Mouse (Mus musculus) hindbrain, embryonic 16.5 days (tissue): Measurements from ENCODE around the gene Samd4b. TPM values are rescaled to one million over a fixed set of nuclear protein-coding genes. Genes with fewer than 3 reads are reported as not detected.

ENCODE experiments used
- ATAC-seq: fragments of 200-750 bp; cut with Nextera tagmentation; 2 replicates; pipeline ENCODE4 v1.8.0; 2017; ENCODE audit warnings: moderate TSS enrichment, moderate library complexity
- H3K27ac ChIP-seq: fragments of 300-500 bp; sonication (generic); 2 replicates; pipeline ENCODE4 v1.5.1; 2014; ENCODE audit warnings: low read depth, mild to moderate bottlenecking, control low read depth, low read length, moderate library complexity
- H3K27me3 ChIP-seq: fragments of 300-500 bp; sonication (generic); replicated peaks from 2 replicates; pipeline ENCODE4 v1.6.1; 2014; ENCODE audit warnings: low read length; ENCODE audit not compliant: control insufficient read depth, insufficient read depth
- H3K36me3 ChIP-seq: fragments of 300-500 bp; sonication (generic); 2 replicates; pipeline ENCODE4 v1.6.1; 2014; ENCODE audit warnings: mild to moderate bottlenecking, low read length, moderate library complexity, mixed read lengths; ENCODE audit not compliant: control insufficient read depth, insufficient read depth
- H3K4me1 ChIP-seq: fragments of 300-500 bp; sonication (generic); 2 replicates; pipeline ENCODE4 v1.6.1; 2014; ENCODE audit warnings: low read depth, low read length; ENCODE audit not compliant: control insufficient read depth, insufficient read depth
- H3K4me2 ChIP-seq: fragments of 300-500 bp; sonication (generic); 2 replicates; pipeline ENCODE4 v1.6.1; 2014; ENCODE audit warnings: mild to moderate bottlenecking, low read length, control low read depth, moderate library complexity
- H3K4me3 ChIP-seq: fragments of 300-500 bp; sonication (generic); 2 replicates; pipeline ENCODE4 v1.5.1; 2014; ENCODE audit warnings: mild to moderate bottlenecking, low read length, control low read depth, moderate library complexity
- H3K9ac ChIP-seq: fragments of 300-500 bp; sonication (generic); 2 replicates; pipeline ENCODE4 v1.6.1; 2014; ENCODE audit warnings: low read depth, mild to moderate bottlenecking, control low read depth, low read length, moderate library complexity
- H3K9me3 ChIP-seq: fragments of 300-500 bp; sonication (generic); 2 replicates; pipeline ENCODE4 v1.6.1; 2014; ENCODE audit warnings: mild to moderate bottlenecking, low read length, moderate library complexity; ENCODE audit not compliant: control insufficient read depth
- WGBS: fragments of 180-500 bp; shearing (Covaris S2); extraction: QIAGEN DNeasy Blood & Tissue Kit; methylation state at CpG from one replicate; pipeline ENCODE4 v1.1.7; 2014; 5-methylcytosine and 5-hydroxymethylcytosine counted together
- polyA plus RNA-seq: library from polyadenylated mRNA; unstranded; fragments of >200 nt; fragmentation: Nextera tagmentation; extraction: Ambion mirVana; gene quantifications from 2 replicates; pipeline ENCODE4 v1.2.1, GENCODE M21; 2015

The Samd4b gene
- polyA plus RNA-seq, 1 experiment from 2014 or later: 11.1 TPM

DNA sequence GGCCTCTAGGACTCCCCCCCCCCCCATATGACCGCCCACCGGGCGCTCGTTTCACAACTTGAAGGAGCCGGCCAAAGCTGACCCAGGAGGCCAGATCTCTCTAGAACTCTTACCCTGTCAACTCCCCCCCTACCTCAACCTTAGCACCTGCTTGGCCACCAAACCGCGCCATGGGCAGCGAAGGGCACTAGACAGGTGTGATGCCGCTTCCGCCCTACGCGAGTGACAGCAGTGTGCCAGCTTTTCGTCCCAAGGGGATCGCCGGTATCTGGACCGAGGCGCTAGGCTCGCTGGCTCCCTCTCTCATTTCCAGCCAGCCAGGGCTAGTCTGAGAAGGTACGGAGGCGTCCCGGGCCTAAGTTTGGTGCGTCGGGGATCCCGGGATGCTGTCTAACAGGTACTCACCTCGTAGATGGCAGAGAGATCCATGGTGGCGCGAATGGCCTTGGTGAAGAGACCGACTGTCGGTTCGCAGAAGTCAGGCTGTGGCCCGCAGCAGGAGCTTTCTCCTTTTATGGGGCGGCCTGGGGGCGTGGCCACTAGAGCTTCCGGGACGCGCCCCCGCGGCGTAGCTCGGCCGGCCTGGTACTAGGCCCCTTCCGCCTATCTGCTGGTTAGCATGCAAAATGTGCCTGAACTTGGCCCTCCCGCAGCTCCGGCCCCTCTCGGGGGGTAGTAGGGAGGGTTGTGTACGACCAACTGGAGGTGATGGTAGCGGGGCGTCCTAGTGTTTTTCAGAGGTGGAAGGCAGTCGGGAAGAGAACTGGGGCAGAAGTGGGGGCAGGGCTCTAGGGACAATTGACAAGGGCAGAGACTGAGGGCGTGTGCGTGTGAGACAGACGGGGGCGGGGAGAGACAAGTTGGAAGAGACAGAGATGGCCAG lies 218.9 kb downstream of the Samd4b start:
- Histone ChIP-seq H3K36me3 (no peaks in the 10 kb centered on the region), H3K4me1 (peaks cover 36% of the 10 kb centered on the region), H3K9ac (peak overlapping the region; percentile 70), H3K27ac (peak overlapping the region; percentile 72), H3K9me3 (no peaks in the 10 kb centered on the region), H3K4me2 (peak overlapping the region; percentile 70), H3K4me3 (peak overlapping the region; percentile 53), H3K27me3 (no peaks in the 10 kb centered on the region)
- ATAC-seq: peak; percentile 31
- WGBS: under 1% methylated on average over 52 of the region's 53 CpGs

DNA sequence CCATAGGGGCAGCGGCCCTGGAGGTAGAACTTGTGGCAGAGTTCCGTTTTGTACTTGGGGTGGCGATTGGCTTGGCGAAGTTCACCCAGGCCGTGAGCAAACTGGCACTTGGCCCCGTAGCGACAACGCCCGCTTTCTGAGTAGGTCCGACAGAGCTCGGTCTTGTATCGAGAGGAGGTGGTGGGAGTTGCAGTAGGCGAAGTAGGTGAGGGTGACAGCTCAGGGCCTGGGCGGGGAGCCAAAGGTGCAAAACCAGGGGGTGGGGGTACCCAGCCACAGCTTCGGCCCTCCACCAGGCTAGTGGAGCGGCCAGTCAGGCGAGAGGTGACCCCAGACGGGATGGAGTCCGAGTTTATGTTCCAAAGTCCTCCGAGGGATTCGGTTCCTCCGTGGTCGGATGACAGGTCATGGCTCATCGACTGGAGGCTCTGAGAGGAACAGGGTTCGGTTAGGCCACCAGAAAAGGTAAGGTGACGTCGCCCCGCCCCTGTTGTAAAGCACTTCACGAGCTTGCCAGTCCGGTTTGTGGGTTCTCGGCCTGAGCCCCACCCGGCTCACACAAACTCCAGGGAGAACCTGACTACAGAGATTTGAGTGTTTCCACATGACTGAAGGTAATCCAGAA lies 219.8 kb downstream of the Samd4b start:
- WGBS: 52% methylated on average over 31 of the region's 32 CpGs
- Histone ChIP-seq H3K27ac (0 out of 2 replicates have a peak overlapping the region, but pooled peaks have one; percentile 72), H3K4me1 (peaks cover 36% of the 10 kb centered on the region), H3K9me3 (no peaks in the 10 kb centered on the region), H3K4me3 (peak overlapping the region; percentile 53), H3K9ac (peak overlapping the region; percentile 70), H3K36me3 (no peaks in the 10 kb centered on the region), H3K27me3 (no peaks in the 10 kb centered on the region), H3K4me2 (peak overlapping the region; percentile 70)
- ATAC-seq: no peak

DNA sequence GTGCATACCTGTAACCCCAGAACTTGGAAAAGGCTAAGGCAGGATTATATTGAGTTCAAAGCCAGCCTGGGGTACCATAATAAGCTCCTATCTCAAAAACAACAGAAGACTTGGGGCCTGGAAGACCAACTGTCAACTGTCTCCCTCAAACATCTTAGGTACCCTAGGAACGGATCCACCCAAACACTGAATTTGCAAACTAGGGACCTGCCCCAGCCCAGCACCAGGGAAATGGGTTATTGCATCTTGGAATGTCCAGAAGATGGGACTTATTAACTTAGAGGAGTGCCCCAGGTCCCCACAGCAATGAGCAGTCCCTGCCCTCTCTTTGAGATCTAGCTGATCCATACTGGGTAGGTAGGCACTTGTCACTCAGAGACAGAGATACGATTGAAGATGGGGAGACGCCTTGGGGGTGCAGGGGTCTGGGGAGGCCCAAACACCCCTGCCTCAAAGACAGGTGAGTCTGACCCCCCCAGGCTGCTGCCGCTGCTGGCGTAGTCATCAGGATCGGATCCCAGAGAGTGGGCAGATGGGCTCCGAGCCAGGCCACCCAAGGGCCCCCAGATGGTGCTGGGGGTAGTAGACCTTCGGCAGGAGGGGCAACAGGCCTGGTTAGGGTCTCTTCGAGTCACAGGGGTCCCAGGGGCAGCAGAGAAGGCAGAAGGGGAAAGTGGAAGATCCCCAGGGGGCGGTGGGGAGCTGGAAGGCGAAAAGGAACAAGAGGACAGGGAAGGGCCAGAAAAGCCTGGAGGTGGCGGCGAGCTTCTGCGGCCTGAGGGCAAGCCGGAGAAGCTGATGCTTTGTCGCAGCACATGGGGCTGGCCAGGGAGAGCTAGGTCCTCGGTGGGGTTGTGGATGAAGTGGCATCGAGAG lies 220.5 kb downstream of the Samd4b start:
- Histone ChIP-seq H3K9ac (peak overlapping the region; percentile 36), H3K4me1 (peaks cover 32% of the 10 kb centered on the region), H3K27ac (no peak overlapping the region), H3K4me2 (peak overlapping the region; percentile 70), H3K4me3 (peak overlapping the region; percentile 14), H3K9me3 (no peaks in the 10 kb centered on the region), H3K27me3 (no peaks in the 10 kb centered on the region), H3K36me3 (no peaks in the 10 kb centered on the region)
- no peak for ATAC-seq
- WGBS: 68% methylated on average over 18 of the region's 18 CpGs

DNA sequence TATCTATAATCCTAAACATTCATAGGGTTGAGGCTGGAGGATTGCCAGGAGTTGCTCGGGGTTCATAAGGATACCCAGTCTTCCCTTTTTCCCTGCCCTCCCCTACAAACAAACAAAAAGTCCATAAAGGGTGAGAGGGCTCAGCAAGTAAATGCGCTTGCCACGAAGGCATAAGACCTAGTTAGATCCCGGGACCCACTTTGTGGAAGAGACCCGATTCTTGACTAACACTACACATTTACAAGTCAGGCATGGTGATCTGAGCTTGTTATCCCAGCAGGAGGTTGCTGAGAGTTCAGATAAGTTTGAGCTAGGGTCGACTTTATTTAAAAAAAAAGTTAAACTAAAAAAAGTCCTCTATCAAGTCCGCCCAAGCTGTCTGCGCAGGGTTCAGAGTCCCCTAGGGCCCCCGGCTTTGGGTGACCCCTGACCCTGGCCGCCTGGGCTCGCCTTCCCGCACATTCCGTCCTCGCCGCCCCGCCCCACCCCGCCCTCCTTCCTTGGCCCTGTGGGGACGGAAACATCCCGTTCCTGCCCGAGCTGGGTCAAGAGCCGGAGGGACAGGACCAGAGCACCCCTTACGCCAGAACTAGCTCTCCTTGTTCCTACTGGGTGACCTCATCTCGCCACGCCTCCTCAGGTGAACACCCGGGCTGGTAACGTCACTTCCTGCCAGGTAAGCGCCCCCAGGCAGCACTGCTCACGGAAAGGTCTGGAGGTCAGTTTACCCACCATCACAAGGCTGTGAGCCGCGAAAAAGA lies 221.8 kb downstream of the Samd4b start:
- Histone ChIP-seq H3K27me3 (no peaks in the 10 kb centered on the region), H3K27ac (peak overlapping the region; percentile 87), H3K36me3 (no peaks in the 10 kb centered on the region), H3K9me3 (no peaks in the 10 kb centered on the region), H3K4me3 (peak overlapping the region; percentile 48), H3K9ac (peak overlapping the region; percentile 69), H3K4me2 (peak overlapping the region; percentile 53), H3K4me1 (peaks cover 29% of the 10 kb centered on the region)
- ATAC-seq: no peak
- WGBS: 5% methylated on average over 30 of the region's 30 CpGs

DNA sequence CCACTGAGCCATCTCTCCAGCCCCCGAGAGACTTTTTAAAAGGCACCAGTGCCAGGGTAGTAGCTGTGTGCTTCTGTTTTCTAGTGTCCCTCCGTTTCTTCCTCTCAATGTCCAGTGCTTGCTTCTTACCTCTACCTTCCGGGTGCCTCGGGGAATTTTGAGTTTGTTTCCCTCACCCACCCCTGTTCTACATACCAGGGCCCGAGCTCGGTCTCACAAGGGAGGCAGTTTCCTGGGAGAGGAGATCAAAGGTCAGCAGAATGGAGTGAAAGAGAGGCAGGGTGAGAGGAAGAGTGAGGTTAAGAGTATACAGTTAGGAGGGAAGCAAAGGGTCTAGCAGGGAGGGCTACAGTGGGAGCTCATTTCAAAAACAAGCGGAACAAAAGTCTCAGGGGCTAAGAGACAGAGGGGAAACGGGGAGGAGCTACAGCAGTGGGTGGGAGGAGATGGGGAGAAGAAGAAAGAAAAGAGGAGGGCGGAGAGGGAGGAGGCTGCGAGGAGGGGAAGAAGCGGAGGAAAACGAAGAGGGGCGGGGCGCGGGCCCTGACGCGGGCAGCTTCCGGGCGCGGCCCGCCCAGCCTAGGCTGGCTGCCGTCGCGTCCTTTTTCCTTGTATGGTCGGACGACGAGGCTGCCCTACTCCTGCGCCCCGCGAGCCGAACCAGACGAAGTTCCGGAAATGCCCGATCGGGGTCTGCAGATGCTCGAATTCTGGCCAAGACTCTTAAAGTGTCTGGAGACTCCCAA lies 222.6 kb downstream of the Samd4b start:
- Histone ChIP-seq H3K9me3 (no peaks in the 10 kb centered on the region), H3K27me3 (no peaks in the 10 kb centered on the region), H3K4me1 (peaks cover 38% of the 10 kb centered on the region), H3K4me3 (peak overlapping the region; percentile 48), H3K9ac (peak overlapping the region; percentile 69), H3K27ac (peak overlapping the region; percentile 87), H3K4me2 (peak overlapping the region; percentile 53), H3K36me3 (no peaks in the 10 kb centered on the region)
- peak; percentile 23 for ATAC-seq
- 1% methylated on average over 36 of the region's 36 CpGs for WGBS

DNA sequence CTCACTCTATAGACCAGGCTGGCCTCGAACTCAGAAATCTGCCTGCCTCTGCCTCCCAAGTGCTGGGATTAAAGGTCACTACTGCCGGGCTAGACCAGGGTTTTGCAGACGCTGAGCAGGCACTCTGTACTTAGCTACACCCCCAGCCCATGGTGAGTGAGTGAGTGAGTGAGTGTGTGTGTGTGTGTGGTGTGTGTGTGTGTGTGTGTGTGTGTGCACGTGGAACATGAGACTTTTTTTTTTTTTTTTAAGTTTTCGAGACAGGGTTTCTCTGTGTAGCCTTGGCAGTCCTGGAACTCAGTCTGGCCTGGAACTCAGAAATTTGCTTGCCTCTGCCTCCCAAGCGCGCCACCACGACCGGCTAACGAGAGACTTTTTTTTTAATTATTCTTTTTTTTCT lies 223.3 kb downstream of the Samd4b start:
- no peak overlapping the region for H3K4me3 ChIP-seq
- H3K4me2 ChIP-seq: no peak overlapping the region
- WGBS: 77% methylated on average over 10 of the region's 10 CpGs
- H3K9me3 ChIP-seq: no peaks in the 10 kb centered on the region
- no peaks in the 10 kb centered on the region for H3K27me3 ChIP-seq
- no peak for ATAC-seq
- no peak overlapping the region; the same call in 1 of the 2 replicates for H3K27ac ChIP-seq
- no peaks in the 10 kb centered on the region for H3K36me3 ChIP-seq
- H3K4me1 ChIP-seq: peaks cover 44% of the 10 kb centered on the region
- no peak overlapping the region for H3K9ac ChIP-seq

DNA sequence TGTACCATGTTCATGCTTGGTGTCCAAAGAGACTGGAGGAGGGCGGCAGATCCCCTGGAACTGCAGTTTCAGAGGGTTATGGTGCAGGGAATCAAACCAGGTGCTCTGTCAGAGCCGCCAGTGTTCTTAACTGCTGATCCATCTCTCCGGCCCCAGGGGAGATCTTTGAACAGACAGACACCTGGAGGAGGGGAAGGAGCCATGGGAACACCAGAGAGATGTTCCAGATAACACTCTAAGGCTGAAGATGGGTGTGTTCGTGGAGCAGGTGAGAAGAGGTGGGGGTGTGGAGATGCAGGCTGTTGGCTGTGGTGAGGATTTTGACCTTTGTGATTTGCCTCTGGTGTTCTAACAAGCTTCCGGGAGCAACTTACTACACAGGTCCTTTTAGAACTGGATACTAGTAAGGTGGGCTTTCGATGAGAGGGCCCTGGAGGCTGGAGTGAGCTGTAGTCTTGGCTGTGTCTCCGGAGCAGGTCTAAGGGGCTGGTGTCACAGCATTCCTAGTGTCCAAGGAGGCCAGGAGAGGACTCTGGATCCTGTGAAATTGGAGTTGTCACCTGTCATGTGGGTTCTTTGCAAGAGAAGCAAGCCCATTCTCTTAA lies 224.0 kb downstream of the Samd4b start:
- no peak for ATAC-seq
- H3K27ac ChIP-seq: 0 out of 2 replicates have a peak overlapping the region, but pooled peaks have one; percentile 39
- 80% methylated on average over 7 of the region's 7 CpGs for WGBS
- no peaks in the 10 kb centered on the region for H3K36me3 ChIP-seq
- no peak overlapping the region for H3K4me2 ChIP-seq
- H3K9ac ChIP-seq: no peak overlapping the region
- peaks cover 39% of the 10 kb centered on the region for H3K4me1 ChIP-seq
- no peaks in the 10 kb centered on the region for H3K27me3 ChIP-seq
- H3K9me3 ChIP-seq: no peaks in the 10 kb centered on the region
- no peak overlapping the region for H3K4me3 ChIP-seq
